Mouse (Mus musculus): ENCODE measurements around the gene Ephb2. TPM values are rescaled to one million over a fixed set of nuclear protein-coding genes. Genes with fewer than 3 reads are reported as not detected.

Ephb2 gene
- polyA plus RNA-seq, 1 experiment from 2014 or later, result 8.7 TPM

GRCm38 (mm10) chr4:136600536-136600935, 235.3 kb downstream of the Ephb2 start:
- Histone ChIP-seq H3K27me3 (no peaks in the 10 kb centered on the region), H3K9me3 (replicated peaks) (no peaks in the 10 kb centered on the region), H3K4me2 (peak overlapping the region; percentile 59), H3K4me3 (replicated peaks) (peak overlapping the region; percentile 88), H3K36me3 (no peaks in the 10 kb centered on the region), H3K27ac (peak overlapping the region; percentile 41; the same call in 1 of the 2 replicates), H3K4me1 (peaks cover 18% of the 10 kb centered on the region), H3K9ac (0 out of 2 replicates have a peak overlapping the region, but pooled peaks have one; percentile 99)
- ATAC-seq (replicated peaks; ENCODE audit: low FRiP score), result no peak
- WGBS, result 65% methylated on average over 2 of the region's 2 CpGs

GRCm38 (mm10) chr4:136599869-136600268, 235.9 kb downstream of the Ephb2 start:
- no peak for ATAC-seq (replicated peaks; ENCODE audit: low FRiP score)
- 98% methylated on average over 3 of the region's 3 CpGs for WGBS

GRCm38 (mm10) chr4:136598268-136598876, 237.4 kb downstream of the Ephb2 start:
- H3K27ac ChIP-seq, result no peak overlapping the region
- H3K9me3 ChIP-seq (replicated peaks), result no peaks in the 10 kb centered on the region
- H3K27me3 ChIP-seq, result no peaks in the 10 kb centered on the region
- H3K9ac ChIP-seq, result no peak overlapping the region
- peaks cover 32% of the 10 kb centered on the region for H3K4me1 ChIP-seq
- H3K4me3 ChIP-seq (replicated peaks), result no peak overlapping the region
- 86% methylated on average over 7 of the region's 7 CpGs for WGBS
- no peak overlapping the region for H3K4me2 ChIP-seq
- no peaks in the 10 kb centered on the region for H3K36me3 ChIP-seq
- no peak for ATAC-seq (replicated peaks; ENCODE audit: low FRiP score)

More at GRCm38 (mm10) chr4:136599869-136600268, 235.9 kb downstream of the Ephb2 start:
- no peaks in the 10 kb centered on the region for H3K27me3 ChIP-seq
- H3K27ac ChIP-seq, result no peak overlapping the region
- no peak overlapping the region for H3K9ac ChIP-seq
- no peaks in the 10 kb centered on the region for H3K36me3 ChIP-seq
- no peak overlapping the region for H3K4me2 ChIP-seq
- no peak overlapping the region for H3K4me3 ChIP-seq (replicated peaks)
- H3K9me3 ChIP-seq (replicated peaks), result no peaks in the 10 kb centered on the region
- peaks cover 21% of the 10 kb centered on the region for H3K4me1 ChIP-seq

Small RNA genes lying within 50 kb of the gene (microRNA-seq; reads per million reads assigned to microRNA genes)
- gene Gm22180, result not detected

Other genes starting within 250 kb of the Ephb2 start
- gene Kdm1a, start 233.3 kb downstream of the Ephb2 start, polyA plus RNA-seq (2015; fragmentation: Nextera tagmentation; extraction: Ambion mirVana), result 39.9 and 43.7 TPM in 2 replicates
- gene Tex46, start 225.6 kb downstream of the Ephb2 start, polyA plus RNA-seq (2015; fragmentation: Nextera tagmentation; extraction: Ambion mirVana), result not detected in 2 replicates
- not detected in 2 replicates for gene Lactbl1, start 213.4 kb downstream of the Ephb2 start, polyA plus RNA-seq (2015; fragmentation: Nextera tagmentation; extraction: Ambion mirVana)
- gene C1qb, start 50.2 kb upstream of the Ephb2 start, polyA plus RNA-seq (2015; fragmentation: Nextera tagmentation; extraction: Ambion mirVana), result 42.7 and 48.4 TPM in 2 replicates
- gene C1qc, start 57.1 kb upstream of the Ephb2 start, polyA plus RNA-seq (2015; fragmentation: Nextera tagmentation; extraction: Ambion mirVana), result 20.2 and 21.3 TPM in 2 replicates
- gene C1qa, start 62.8 kb upstream of the Ephb2 start, polyA plus RNA-seq (2015; fragmentation: Nextera tagmentation; extraction: Ambion mirVana), result 19.9 and 24.3 TPM in 2 replicates
- 0.19 and 0.21 TPM in 2 replicates for gene Epha8, start 120.8 kb upstream of the Ephb2 start, polyA plus RNA-seq (2015; fragmentation: Nextera tagmentation; extraction: Ambion mirVana)
- gene Zbtb40, start 212.8 kb upstream of the Ephb2 start, polyA plus RNA-seq (2015; fragmentation: Nextera tagmentation; extraction: Ambion mirVana), result 4.1 and 4.6 TPM in 2 replicates